Mouse (Mus musculus): Measurements from ENCODE around the gene Arih1.

DNA sequence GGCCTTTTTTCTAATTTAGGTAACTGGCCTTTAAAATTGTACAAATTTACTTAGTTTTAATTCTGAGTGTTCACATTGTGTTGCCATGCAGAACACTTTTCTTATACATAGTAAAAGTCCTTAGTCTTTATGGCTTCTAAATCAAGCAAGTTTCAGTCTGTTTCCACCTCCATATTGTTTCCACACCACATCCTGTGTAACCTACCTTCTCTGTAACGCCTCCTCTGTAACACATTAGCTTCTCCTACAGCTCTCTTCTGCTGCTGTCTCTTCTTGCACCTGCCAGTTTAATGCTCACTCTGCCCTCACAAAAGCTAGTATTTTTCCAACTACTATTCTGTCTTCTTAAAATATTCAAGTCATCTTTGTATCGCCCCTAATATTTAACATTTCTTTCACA is 54.8 kb downstream of the Arih1 start:
- TF ChIP-seq CTCF (IDR thresholded peaks at IDR 0.05; ENCODE audit: borderline replicate concordance, insufficient read depth, low read length) (no peak), POLR2A (IDR thresholded peaks at IDR 0.05; ENCODE audit: low read depth, low read length) (no peak)
